Mouse (Mus musculus): ENCODE results near the gene Gnaz.

DNA sequence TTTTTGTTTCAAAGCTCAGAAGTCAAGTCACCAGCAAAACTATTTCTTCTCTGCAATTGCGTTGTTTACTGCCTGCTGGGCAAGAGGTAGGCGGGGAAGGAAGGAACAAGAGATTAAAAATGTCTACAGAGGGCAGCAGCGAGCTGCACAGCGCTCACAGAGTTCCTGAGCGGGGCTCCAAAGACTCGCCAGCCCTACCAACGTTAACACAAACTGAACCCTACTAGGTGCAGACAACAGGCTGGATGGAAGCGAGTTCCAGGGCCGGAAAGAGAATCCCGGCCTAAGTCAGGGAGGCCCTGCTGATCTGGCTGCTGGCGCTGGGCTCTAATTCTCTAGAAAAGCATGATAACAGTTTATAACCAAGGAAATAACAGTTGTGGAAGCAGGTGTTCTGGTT lies 92.4 kb downstream of the Gnaz start:
- TF ChIP-seq CTCF (IDR thresholded peaks at IDR 0.05; ENCODE audit: low read depth, low read length) (peak; percentile 87), POLR2A (IDR thresholded peaks at IDR 0.05; ENCODE audit: extremely low read depth, insufficient read depth, low read length) (no peak)

Measured in liver, adult 2 months (tissue).